Comparison of ENCODE assay signal across 27 mouse cellular contexts in the genomic region with DNA sequence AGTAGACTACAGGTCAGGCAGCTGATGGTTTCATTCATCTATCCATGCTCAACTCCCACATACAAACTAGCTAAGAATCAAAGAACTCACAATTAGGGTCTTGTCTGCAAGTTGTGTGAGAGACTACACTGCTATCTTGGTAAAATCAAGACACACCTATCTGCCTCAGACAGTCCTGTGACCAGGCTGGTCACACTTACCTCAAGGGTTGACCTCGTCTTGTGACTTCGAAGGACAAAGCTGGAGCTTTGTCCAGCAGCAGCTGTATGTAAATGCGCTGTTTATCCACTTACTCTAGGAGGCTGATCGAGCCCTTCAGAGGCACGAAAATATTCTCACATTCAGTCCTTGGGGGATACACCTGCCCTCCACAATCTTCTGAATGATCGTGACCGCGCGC. TPM values are rescaled to one million over a fixed set of nuclear protein-coding genes. Genes with fewer than 3 reads are reported as not detected.
DNase-seq lines count a peak whose midpoint lies in the region; ATAC-seq and TF ChIP-seq lines count a peak whose summit lies in the region.
"Had no signal": no experiment of that assay in that cellular context is flagged by ENCODE, and none has a peak within 500 bp of the region (broad histone marks: within the 10 kb centered on the region; RNA-seq: fewer than 3 reads in every experiment).

No protein-coding gene starts in this region.

- H3K27me3 ChIP-seq in heart, embryonic 10.5 days (ENCODE audit: insufficient read depth, poor library complexity, severe bottlenecking): no peaks in the 10 kb centered on the region
- no peaks in the 10 kb centered on the region for H3K27me3 ChIP-seq in midbrain, embryonic 10.5 days (ENCODE audit: low read depth, poor library complexity, severe bottlenecking)
- H3K27me3 ChIP-seq in midbrain, embryonic 11.5 days (ENCODE audit: control insufficient read depth, insufficient read depth, low read length): no peaks in the 10 kb centered on the region
- H3K27me3 ChIP-seq in ES-Bruce4 (ENCODE audit: control insufficient read depth, insufficient read depth, low read length, poor library complexity, severe bottlenecking): no peaks in the 10 kb centered on the region
- H3K27me3 ChIP-seq: CH12.LX; embryonic facial prominence, embryonic 13.5 days; embryonic facial prominence, embryonic 15.5 days; forebrain, embryonic 12.5 days had no signal

- intact Hi-C loops in left cerebral cortex, postnatal 25 days (cut with DNase I): no loop called here

- WGBS in heart, embryonic 10.5 days: 86% methylated on average over 9 of the region's 9 CpGs
- 89% methylated on average over 9 of the region's 9 CpGs for WGBS in midbrain, embryonic 10.5 days
- 87% methylated on average over 9 of the region's 9 CpGs for WGBS in midbrain, embryonic 11.5 days

- TF ChIP-seq EP300 in ES-Bruce4 (IDR thresholded peaks at IDR 0.05; ENCODE audit: insufficient read depth, low read depth, low read length): peak; percentile 92

- H3K9me3 ChIP-seq in heart, embryonic 10.5 days: no peaks in the 10 kb centered on the region
- H3K9me3 ChIP-seq in midbrain, embryonic 10.5 days (replicated peaks): no peaks in the 10 kb centered on the region
- no peaks in the 10 kb centered on the region for H3K9me3 ChIP-seq in midbrain, embryonic 11.5 days (ENCODE audit: control insufficient read depth, low read length)
- no peaks in the 10 kb centered on the region for H3K9me3 ChIP-seq in ES-Bruce4 (replicated peaks; ENCODE audit: control insufficient read depth, insufficient read depth, low read length, poor library complexity, severe bottlenecking)
- H3K9me3 ChIP-seq: embryonic facial prominence, embryonic 13.5 days; embryonic facial prominence, embryonic 15.5 days; forebrain, embryonic 10.5 days; forebrain, embryonic 12.5 days had no signal

- no peak overlapping the region for H3K4me3 ChIP-seq in heart, embryonic 10.5 days
- no peak overlapping the region for H3K4me3 ChIP-seq in midbrain, embryonic 10.5 days
- H3K4me3 ChIP-seq in midbrain, embryonic 11.5 days (ENCODE audit: low read depth, low read length): no peak overlapping the region
- no peak overlapping the region for H3K4me3 ChIP-seq in ES-Bruce4 (ENCODE audit: low read depth, low read length)
- H3K4me3 ChIP-seq: embryonic facial prominence, embryonic 13.5 days; embryonic facial prominence, embryonic 15.5 days; erythroblast, embryonic 14.5 days; forebrain, embryonic 10.5 days; forebrain, embryonic 12.5 days had no signal

- no peak for DNase-seq in heart, embryonic 10.5 days (ENCODE audit: low spot score)
- no peak for DNase-seq in heart, adult 9 months (ENCODE audit: low spot score in 2 of 2)
- DNase-seq in midbrain, embryonic 10.5 days (ENCODE audit: low spot score): no peak
- DNase-seq in midbrain, embryonic 11.5 days (ENCODE audit: low spot score, missing footprints): no peak
- no peak for DNase-seq in left cerebral cortex, postnatal 25 days (ENCODE audit: low spot score in 2 of 2)
- DNase-seq: adrenal gland, adult 2 months; adrenal gland, postnatal 10 days; adrenal gland, postnatal 25 days; B cell, adult 2 months; cerebellum, adult 11 months; cerebellum, adult 18-20 months; cerebellum, adult 8-10 months; cerebellum, adult 9-11 months; cerebellum, postnatal 14 days; cerebellum, postnatal 36 days; embryo, embryonic 11 days had no signal

- ATAC-seq in midbrain, embryonic 11.5 days (ENCODE audit: low FRiP score): no peak
- ATAC-seq: CD4-positive, CD25-positive, alpha-beta regulatory T cell, adult 4 months; forebrain, embryonic 14.5 days; forebrain, embryonic 16.5 days had no signal

- no peak for TF ChIP-seq POLR2A in ES-Bruce4 (IDR thresholded peaks at IDR 0.05; ENCODE audit: insufficient read depth, low read length)

- TF ChIP-seq CTCF in ES-Bruce4 (IDR thresholded peaks at IDR 0.05; ENCODE audit: low read depth, low read length): no peak

- peak overlapping the region; percentile 36; the same call in 1 of the 2 replicates for H3K27ac ChIP-seq in heart, embryonic 10.5 days
- H3K27ac ChIP-seq in midbrain, embryonic 10.5 days (replicated peaks): 0 out of 2 replicates have a peak overlapping the region, but pooled peaks have one; percentile 4
- no peak overlapping the region for H3K27ac ChIP-seq in midbrain, embryonic 11.5 days (ENCODE audit: low read depth, low read length)
- H3K27ac ChIP-seq in ES-Bruce4 (ENCODE audit: insufficient read depth, low read length): peak overlapping the region; percentile 23
- H3K27ac ChIP-seq: embryonic facial prominence, embryonic 13.5 days; embryonic facial prominence, embryonic 15.5 days; forebrain, embryonic 10.5 days; forebrain, embryonic 12.5 days had no signal

- H3K4me1 ChIP-seq in heart, embryonic 10.5 days: peaks cover 39% of the 10 kb centered on the region
- H3K4me1 ChIP-seq in midbrain, embryonic 10.5 days: peaks cover 51% of the 10 kb centered on the region
- peaks cover 9% of the 10 kb centered on the region; the same call in 1 of the 2 replicates for H3K4me1 ChIP-seq in midbrain, embryonic 11.5 days (ENCODE audit: control insufficient read depth, insufficient read depth, low read length)
- peaks cover 8% of the 10 kb centered on the region for H3K4me1 ChIP-seq in ES-Bruce4 (ENCODE audit: control insufficient read depth, insufficient read depth, low read length)

- no peak overlapping the region for H3K4me2 ChIP-seq in midbrain, embryonic 11.5 days
- H3K4me2 ChIP-seq: embryonic facial prominence, embryonic 13.5 days; embryonic facial prominence, embryonic 15.5 days; forebrain, embryonic 12.5 days had no signal

- no peak overlapping the region for H3K9ac ChIP-seq in midbrain, embryonic 11.5 days (ENCODE audit: low read length)
- H3K9ac ChIP-seq in ES-Bruce4 (ENCODE audit: low read depth, poor library complexity, severe bottlenecking): no peak overlapping the region
- H3K9ac ChIP-seq: embryonic facial prominence, embryonic 13.5 days; embryonic facial prominence, embryonic 15.5 days; forebrain, embryonic 12.5 days had no signal

- H3K36me3 ChIP-seq in heart, embryonic 10.5 days: peaks cover 67% of the 10 kb centered on the region
- peaks cover 93% of the 10 kb centered on the region for H3K36me3 ChIP-seq in midbrain, embryonic 10.5 days
- H3K36me3 ChIP-seq in midbrain, embryonic 11.5 days (ENCODE audit: control insufficient read depth, insufficient read depth, low read length): peaks cover 6% of the 10 kb centered on the region; the same call in 1 of the 2 replicates
- H3K36me3 ChIP-seq in ES-Bruce4 (ENCODE audit: control insufficient read depth, insufficient read depth, low read length, poor library complexity, severe bottlenecking): peaks cover 4% of the 10 kb centered on the region

RNA-seq across cellular contexts. Expression of gene Slc38a1, which starts 45.6 kb away (rescaled TPM):
- 90.5 and 96.2 TPM in 2 replicates for polyA plus RNA-seq in heart, embryonic 10.5 days (2016; fragmentation: Nextera tagmentation; extraction: Ambion mirVana)
- 111 and 117 TPM in 2 replicates for polyA plus RNA-seq in midbrain, embryonic 10.5 days (2016; fragmentation: Nextera tagmentation; extraction: Ambion mirVana)
- 109 TPM in 2 replicates for polyA plus RNA-seq in midbrain, embryonic 11.5 days (2014; fragmentation: Nextera tagmentation; extraction: Ambion mirVana)
- polyA plus RNA-seq in ES-Bruce4 (2011; ENCODE audit: insufficient read depth, insufficient read length, low read depth, missing spikeins): 88.4 and 90.3 TPM in 2 replicates
- 100 to 1,000 TPM in 1 of 2 experiments, 10 to 100 TPM in 1; 98.2 to 103 TPM for total RNA-seq in left cerebral cortex, postnatal 25 days (2021)
- total RNA-seq: MEL had no signal
